Mouse (Mus musculus) hindbrain, embryonic 13.5 days (tissue): ENCODE measurements around the gene H1f0. TPM values are rescaled to one million over a fixed set of nuclear protein-coding genes. Genes with fewer than 3 reads are reported as not detected.

Experiments used
- ATAC-seq: fragments of 200-750 bp; cut with Nextera tagmentation; 2 replicates; pipeline ENCODE4 v1.8.0; 2017; ENCODE audit warnings: moderate TSS enrichment; ENCODE audit not compliant: low FRiP score
- H3K27ac ChIP-seq: fragments of 300-500 bp; sonication (generic); 2 replicates; pipeline ENCODE4 v1.5.1; 2015; ENCODE audit warnings: inconsistent platforms, mild to moderate bottlenecking, moderate library complexity
- H3K27me3 ChIP-seq: fragments of 300-500 bp; sonication (generic); 2 replicates; pipeline ENCODE4 v1.6.1; 2015; ENCODE audit warnings: mild to moderate bottlenecking, inconsistent platforms
- H3K36me3 ChIP-seq: fragments of 300-500 bp; sonication (generic); 2 replicates; pipeline ENCODE4 v1.6.1; 2015; ENCODE audit warnings: mild to moderate bottlenecking, inconsistent platforms
- H3K4me1 ChIP-seq: fragments of 300-500 bp; sonication (generic); replicated peaks from 2 replicates; pipeline ENCODE4 v1.6.1; 2015; ENCODE audit warnings: inconsistent platforms
- H3K4me2 ChIP-seq: fragments of 300-500 bp; sonication (generic); 2 replicates; pipeline ENCODE4 v1.6.1; 2015; ENCODE audit warnings: inconsistent platforms, mild to moderate bottlenecking, moderate library complexity
- H3K4me3 ChIP-seq: fragments of 300-500 bp; sonication (generic); 2 replicates; pipeline ENCODE4 v1.5.1; 2015; ENCODE audit warnings: mild to moderate bottlenecking, inconsistent platforms
- H3K9ac ChIP-seq: fragments of 300-500 bp; sonication (generic); 2 replicates; pipeline ENCODE4 v1.6.1; 2015; ENCODE audit warnings: mild to moderate bottlenecking, inconsistent platforms
- H3K9me3 ChIP-seq: fragments of 300-500 bp; sonication (generic); 2 replicates; pipeline ENCODE4 v1.6.1; 2016; ENCODE audit warnings: inconsistent platforms
- WGBS: fragments of 180-500 bp; shearing (Covaris S2); methylation state at CpG from one replicate; pipeline ENCODE4 v1.1.7; 2015; 5-methylcytosine and 5-hydroxymethylcytosine counted together
- polyA plus RNA-seq: library from polyadenylated mRNA; unstranded; fragments of >200 nt; fragmentation: Nextera tagmentation; extraction: Ambion mirVana; gene quantifications from 2 replicates; pipeline ENCODE4 v1.2.1, GENCODE M21; 2015

The H1f0 gene
- polyA plus RNA-seq, 1 experiment from 2014 or later = 266 TPM

DNA sequence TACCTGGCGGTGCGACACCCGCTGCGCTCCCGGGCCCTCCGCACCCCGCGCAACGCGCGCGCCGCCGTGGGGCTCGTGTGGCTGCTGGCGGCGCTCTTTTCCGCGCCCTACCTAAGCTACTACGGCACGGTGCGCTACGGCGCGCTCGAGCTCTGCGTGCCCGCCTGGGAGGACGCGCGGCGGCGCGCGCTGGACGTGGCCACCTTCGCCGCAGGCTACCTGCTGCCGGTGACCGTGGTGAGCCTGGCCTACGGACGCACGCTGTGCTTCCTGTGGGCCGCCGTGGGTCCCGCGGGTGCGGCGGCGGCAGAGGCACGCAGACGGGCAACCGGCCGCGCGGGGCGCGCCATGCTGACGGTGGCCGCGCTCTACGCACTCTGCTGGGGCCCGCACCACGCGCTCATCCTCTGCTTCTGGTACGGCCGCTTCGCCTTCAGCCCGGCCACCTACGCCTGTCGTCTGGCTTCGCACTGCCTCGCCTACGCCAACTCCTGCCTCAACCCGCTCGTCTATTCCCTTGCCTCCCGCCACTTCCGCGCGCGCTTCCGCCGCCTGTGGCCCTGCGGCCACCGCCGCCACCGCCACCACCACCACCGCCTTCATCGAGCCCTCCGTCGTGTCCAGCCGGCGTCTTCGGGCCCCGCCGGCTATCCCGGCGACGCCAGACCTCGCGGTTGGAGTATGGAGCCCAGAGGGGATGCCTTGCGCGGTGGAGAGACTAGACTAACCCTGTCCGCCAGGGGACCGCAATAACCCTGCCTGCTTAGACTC is 14.7 kb downstream of the H1f0 start:
- Histone ChIP-seq H3K36me3 (no peaks in the 10 kb centered on the region), H3K27ac (no peak overlapping the region; the same call in 1 of the 2 replicates), H3K4me2 (peak overlapping the region; percentile 85), H3K4me1 (peaks cover 40% of the 10 kb centered on the region), H3K9ac (peak overlapping the region; percentile 75), H3K4me3 (peak overlapping the region; percentile 58), H3K27me3 (peaks cover 64% of the 10 kb centered on the region), H3K9me3 (no peaks in the 10 kb centered on the region)
- peak; percentile 44 for ATAC-seq
- WGBS = under 1% methylated on average over 89 of the region's 105 CpGs

DNA sequence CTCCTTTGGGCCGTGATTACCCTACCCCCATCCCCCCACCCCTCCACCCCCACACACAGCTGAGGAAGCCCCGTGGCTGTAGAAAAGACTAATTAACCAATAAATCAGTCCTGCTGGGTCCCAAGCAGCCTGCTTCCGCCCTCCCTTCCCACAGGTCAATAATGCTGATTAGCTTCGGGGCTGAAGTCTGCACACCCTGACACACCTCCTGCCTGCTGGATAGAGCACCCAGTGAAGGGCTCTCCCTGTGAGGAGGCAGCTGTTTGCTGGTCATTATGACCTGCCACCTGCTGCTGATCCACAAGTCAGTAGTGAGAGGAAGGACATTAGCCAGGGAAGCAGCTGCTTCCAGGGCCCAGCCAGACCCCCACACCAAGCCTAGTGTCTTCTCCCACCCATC is 16.6 kb downstream of the H1f0 start:
- H3K27ac ChIP-seq = no peak overlapping the region
- H3K36me3 ChIP-seq = no peaks in the 10 kb centered on the region
- ATAC-seq = no peak
- H3K4me3 ChIP-seq = no peak overlapping the region
- no peak overlapping the region for H3K9ac ChIP-seq
- no peaks in the 10 kb centered on the region for H3K9me3 ChIP-seq
- peaks cover 59% of the 10 kb centered on the region for H3K27me3 ChIP-seq
- H3K4me2 ChIP-seq = no peak overlapping the region
- 8% methylated on average over 4 of the region's 4 CpGs for WGBS
- H3K4me1 ChIP-seq = peaks cover 34% of the 10 kb centered on the region

DNA sequence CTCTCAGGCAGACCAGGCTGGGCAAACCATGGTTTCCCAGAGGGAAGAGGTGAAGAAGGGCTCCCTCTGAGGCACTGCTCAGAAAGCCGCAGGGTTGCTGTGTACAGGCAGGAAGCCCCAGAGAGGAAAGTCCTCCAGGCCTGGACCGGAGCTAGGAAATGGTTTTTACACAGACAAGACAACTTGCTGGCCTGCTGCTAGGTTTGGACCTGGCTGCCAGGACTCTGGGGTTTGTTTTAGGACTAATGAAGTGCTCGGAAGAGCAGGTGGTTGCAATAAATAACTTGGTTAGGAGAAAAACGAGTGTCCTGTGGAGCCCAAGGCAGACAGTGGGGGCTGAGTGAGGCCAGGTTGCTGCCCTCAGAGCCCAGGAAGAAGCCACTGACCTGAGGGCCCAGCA is 19.9 kb downstream of the H1f0 start:
- Histone ChIP-seq H3K9ac (no peak overlapping the region), H3K9me3 (no peaks in the 10 kb centered on the region), H3K27ac (no peak overlapping the region), H3K27me3 (peaks cover 26% of the 10 kb centered on the region), H3K36me3 (peaks cover 14% of the 10 kb centered on the region), H3K4me3 (no peak overlapping the region), H3K4me1 (peaks cover 21% of the 10 kb centered on the region), H3K4me2 (no peak overlapping the region)
- no peak for ATAC-seq
- 76% methylated on average over 4 of the region's 4 CpGs for WGBS

DNA sequence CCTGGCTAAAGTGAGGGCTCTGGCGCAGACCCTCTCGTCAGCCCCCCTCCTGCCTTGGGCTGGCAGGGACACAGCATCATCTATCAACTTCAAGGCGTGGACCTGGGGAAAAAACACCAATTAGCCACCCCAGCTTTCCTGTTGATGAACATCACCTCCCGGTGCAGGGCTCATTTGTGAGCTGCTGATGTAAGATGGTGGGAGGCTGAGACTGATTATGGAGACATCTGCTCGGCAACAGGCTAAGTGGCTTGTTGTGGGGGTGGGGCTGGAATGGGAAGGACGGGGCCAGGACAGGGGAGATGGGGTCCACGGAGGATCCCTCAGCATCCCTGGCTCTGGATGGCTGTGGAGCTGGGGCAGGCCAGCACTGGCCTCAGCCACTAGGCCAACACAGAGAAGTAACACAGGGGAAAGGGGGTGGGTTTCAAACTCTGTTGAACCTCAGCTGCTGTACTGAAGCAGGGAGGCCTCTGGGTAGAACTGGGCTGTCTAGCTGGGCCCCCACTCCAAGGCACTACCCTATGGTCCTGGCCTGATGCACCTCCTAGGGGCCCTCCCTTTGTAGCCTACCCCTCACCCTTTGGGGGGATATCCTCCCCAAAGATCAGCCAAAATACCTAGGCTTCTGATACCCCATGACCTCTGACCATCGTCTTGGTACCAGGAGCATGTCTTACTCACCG is 22.1 kb downstream of the H1f0 start:
- H3K9ac ChIP-seq = no peak overlapping the region
- H3K4me1 ChIP-seq = peaks cover 10% of the 10 kb centered on the region
- WGBS = 52% methylated on average over 9 of the region's 9 CpGs
- no peaks in the 10 kb centered on the region for H3K9me3 ChIP-seq
- 0 out of 2 replicates have a peak, but pooled peaks cover 14% of the 10 kb centered on the region for H3K27me3 ChIP-seq
- H3K4me3 ChIP-seq = no peak overlapping the region
- no peak overlapping the region for H3K4me2 ChIP-seq
- ATAC-seq = peak; percentile 43; the same call in 1 of the 2 replicates
- H3K27ac ChIP-seq = 0 out of 2 replicates have a peak overlapping the region, but pooled peaks have one; percentile 18
- H3K36me3 ChIP-seq = peaks cover 35% of the 10 kb centered on the region

DNA sequence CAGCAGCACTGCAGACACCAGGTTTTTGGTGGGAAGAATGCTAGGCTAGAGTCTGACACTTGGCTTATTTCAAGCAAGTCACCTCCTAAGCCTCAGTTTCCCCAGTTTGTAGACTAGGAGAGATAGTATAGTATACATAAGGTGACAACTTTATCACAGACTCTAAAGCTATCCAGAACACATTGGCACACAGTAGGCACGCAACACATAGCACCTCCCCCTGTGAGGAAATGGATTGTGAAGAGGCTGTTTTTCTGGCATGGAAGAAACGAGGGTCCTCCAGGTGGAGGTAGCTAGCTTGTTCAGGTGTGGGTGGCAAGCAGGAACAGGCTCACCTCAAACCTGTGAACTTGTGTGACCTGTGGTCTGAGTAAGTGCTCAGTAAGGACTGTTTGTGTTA is 22.7 kb downstream of the H1f0 start:
- Histone ChIP-seq H3K4me2 (no peak overlapping the region), H3K27me3 (0 out of 2 replicates have a peak, but pooled peaks cover 8% of the 10 kb centered on the region), H3K4me3 (no peak overlapping the region), H3K9ac (no peak overlapping the region), H3K9me3 (no peaks in the 10 kb centered on the region), H3K27ac (no peak overlapping the region), H3K36me3 (peaks cover 41% of the 10 kb centered on the region), H3K4me1 (peaks cover 10% of the 10 kb centered on the region)
- no peak for ATAC-seq
- WGBS = 83% methylated on average over 2 of the region's 2 CpGs

DNA sequence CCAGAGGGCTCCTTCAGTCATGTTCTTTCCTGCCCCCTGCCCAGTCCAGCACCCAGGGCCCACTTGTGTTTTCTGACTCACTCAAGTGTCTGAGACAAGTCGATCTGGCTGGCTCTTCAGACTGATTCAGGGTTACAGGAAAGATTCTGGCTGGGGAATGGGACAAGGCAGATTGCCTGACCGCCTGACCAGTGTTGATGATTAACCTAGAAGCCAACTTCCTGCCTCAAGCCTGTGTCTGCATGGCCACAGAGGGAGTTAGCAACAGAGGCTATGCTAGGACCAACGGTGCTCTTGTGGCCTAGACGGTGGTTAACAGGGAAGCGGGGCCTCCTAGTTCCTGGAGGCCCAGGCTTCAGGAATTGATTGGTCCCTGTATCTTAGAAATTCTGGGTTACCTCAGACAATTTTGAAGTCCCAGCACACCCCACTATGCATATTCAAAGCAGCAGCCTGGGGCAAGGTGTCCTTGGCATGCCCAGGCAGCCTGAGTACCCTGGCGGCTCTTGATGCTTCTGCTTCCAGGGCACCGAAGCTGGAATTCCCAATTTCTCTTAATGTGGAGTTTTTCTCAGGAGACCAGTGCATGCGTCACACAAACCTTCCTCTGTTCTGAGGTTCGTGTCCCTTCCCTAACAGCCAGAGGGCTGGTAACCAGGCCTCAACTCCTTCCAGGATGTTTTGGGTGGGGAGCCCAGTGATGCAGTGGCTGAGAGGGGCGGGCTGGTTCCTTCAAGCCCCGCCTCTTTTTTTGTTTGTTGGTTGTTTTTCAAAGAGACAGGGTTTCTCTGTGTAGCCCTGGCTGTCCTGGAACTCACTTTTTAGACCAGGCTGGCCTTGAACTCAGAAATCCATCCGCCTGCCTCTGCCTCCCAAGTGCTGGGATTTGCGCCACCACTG is 23.5 kb downstream of the H1f0 start:
- 69% methylated on average over 13 of the region's 13 CpGs for WGBS
- no peaks in the 10 kb centered on the region for H3K9me3 ChIP-seq
- H3K4me2 ChIP-seq = no peak overlapping the region
- H3K4me3 ChIP-seq = no peak overlapping the region
- 0 out of 2 replicates have a peak, but pooled peaks cover 8% of the 10 kb centered on the region for H3K27me3 ChIP-seq
- peaks cover 49% of the 10 kb centered on the region for H3K36me3 ChIP-seq
- no peak overlapping the region for H3K9ac ChIP-seq
- H3K4me1 ChIP-seq = peaks cover 10% of the 10 kb centered on the region
- no peak overlapping the region for H3K27ac ChIP-seq
- no peak for ATAC-seq

DNA sequence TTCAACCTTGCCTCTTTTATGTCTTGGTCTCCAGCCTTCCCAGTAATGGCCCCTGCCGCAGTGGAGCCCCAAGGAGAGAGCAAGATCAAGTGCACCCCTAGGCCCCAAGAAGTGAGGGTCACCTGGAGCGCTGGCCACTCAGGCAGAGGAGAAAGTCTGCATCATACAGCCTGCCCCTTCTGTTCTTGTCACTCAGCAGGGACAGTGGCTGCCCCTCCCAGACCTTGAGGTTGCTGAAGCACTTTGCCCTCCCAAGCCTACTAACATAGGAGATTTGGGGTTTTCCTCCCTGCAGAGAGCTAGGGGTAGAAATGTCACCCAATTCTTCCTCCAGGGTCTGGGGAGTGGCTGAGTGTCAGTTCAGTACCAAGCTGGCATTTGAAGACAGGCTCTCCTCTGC is 24.1 kb downstream of the H1f0 start:
- H3K36me3 ChIP-seq = peaks cover 55% of the 10 kb centered on the region
- no peak overlapping the region for H3K27ac ChIP-seq
- no peaks in the 10 kb centered on the region for H3K9me3 ChIP-seq
- no peak overlapping the region for H3K4me3 ChIP-seq
- 0 out of 2 replicates have a peak, but pooled peaks cover 8% of the 10 kb centered on the region for H3K27me3 ChIP-seq
- WGBS = 92% methylated on average over 2 of the region's 2 CpGs
- ATAC-seq = no peak
- H3K9ac ChIP-seq = no peak overlapping the region
- no peak overlapping the region for H3K4me2 ChIP-seq
- peaks cover 10% of the 10 kb centered on the region for H3K4me1 ChIP-seq

DNA sequence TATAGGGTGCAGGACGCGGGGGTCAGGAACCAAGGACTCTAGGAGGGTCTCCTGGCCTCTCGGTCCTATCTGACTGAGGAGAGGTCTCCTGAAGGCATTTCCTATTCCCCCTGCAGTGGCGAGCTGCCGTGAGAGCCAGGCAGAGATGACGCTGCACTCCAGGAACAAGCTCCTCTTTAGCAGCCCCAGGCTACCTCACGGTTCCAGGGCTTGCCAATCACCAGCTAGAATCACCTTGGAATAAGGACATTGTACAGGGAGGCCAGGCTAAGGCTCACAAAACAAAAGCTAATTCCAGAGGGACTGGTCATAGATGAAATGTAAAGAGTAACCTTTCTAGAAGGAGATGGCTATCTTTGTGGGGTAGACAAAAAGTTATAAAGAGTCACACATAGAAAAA is 28.4 kb downstream of the H1f0 start:
- peaks cover 8% of the 10 kb centered on the region for H3K4me1 ChIP-seq
- no peak overlapping the region for H3K4me3 ChIP-seq
- H3K36me3 ChIP-seq = peaks cover 91% of the 10 kb centered on the region
- no peak for ATAC-seq
- H3K9ac ChIP-seq = 0 out of 2 replicates have a peak overlapping the region, but pooled peaks have one; percentile 13
- 91% methylated on average over 7 of the region's 7 CpGs for WGBS
- no peak overlapping the region for H3K4me2 ChIP-seq
- H3K27me3 ChIP-seq = no peaks in the 10 kb centered on the region
- H3K9me3 ChIP-seq = no peaks in the 10 kb centered on the region
- H3K27ac ChIP-seq = no peak overlapping the region

DNA sequence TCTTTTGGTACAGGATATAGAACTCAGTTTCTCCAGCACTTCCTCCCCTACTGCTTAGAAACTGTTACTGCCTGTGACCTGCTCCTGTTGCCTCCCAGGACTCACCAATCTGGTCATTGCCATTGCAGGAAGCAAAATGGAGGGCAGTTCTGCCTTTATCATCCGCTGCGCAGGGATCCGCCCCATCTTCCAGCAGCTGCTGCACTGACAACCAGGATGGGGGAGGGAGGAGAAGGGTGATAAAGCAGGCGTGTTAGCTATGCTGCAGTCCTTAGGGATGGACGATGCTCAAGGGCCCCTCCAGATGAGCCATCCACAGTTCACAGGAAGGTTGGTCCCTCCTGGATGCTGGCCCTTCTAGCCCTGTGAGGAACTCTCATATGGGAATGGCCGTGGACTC is 29.6 kb downstream of the H1f0 start:
- Histone ChIP-seq H3K9me3 (no peaks in the 10 kb centered on the region), H3K27me3 (no peaks in the 10 kb centered on the region), H3K4me1 (peaks cover 14% of the 10 kb centered on the region), H3K36me3 (peaks cover 81% of the 10 kb centered on the region), H3K4me2 (no peak overlapping the region), H3K9ac (peak overlapping the region; percentile 20; the same call in 1 of the 2 replicates), H3K27ac (no peak overlapping the region), H3K4me3 (no peak overlapping the region)
- no peak for ATAC-seq
- WGBS = 85% methylated on average over 6 of the region's 6 CpGs

DNA sequence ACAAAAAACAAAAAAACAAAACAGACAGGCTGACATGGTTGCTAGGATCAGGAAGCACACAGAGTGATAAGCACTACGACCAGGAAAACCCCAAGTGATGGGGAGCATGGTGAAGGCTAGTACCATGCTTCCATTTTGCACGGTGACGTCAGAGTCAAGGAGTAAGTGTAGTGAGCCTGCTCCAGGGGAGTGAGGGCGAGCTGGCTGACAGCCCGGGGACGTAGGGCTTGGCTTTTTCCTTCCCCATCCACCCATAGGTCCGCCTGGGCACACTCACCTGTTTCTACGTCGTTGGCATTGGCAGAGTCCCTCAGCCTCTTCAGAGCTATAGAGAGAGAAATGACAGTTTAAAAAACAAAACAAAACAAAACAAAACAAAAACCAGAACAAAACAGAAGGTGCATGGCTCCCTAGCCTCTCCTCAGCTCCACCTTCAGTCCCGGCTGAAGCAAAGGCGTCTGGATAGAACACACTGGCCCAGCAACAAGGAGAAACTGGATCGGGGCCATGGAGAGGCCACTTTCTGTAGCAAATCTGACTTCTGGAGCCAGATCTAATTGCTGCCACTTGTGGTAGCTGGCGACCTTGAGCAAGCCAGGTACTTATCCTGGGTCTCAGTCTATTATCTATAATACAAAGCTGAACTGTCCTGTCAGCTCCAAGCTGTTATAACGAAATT is 32.8 kb downstream of the H1f0 start:
- 0 out of 2 replicates have a peak, but pooled peaks cover 4% of the 10 kb centered on the region for H3K27me3 ChIP-seq
- H3K4me3 ChIP-seq = peak overlapping the region; percentile 11; the same call in 1 of the 2 replicates
- H3K9ac ChIP-seq = no peak overlapping the region
- 87% methylated on average over 14 of the region's 14 CpGs for WGBS
- no peak for ATAC-seq
- H3K9me3 ChIP-seq = no peaks in the 10 kb centered on the region
- peaks cover 49% of the 10 kb centered on the region for H3K36me3 ChIP-seq
- H3K27ac ChIP-seq = no peak overlapping the region
- H3K4me1 ChIP-seq = peaks cover 18% of the 10 kb centered on the region
- H3K4me2 ChIP-seq = peak overlapping the region; percentile 84

DNA sequence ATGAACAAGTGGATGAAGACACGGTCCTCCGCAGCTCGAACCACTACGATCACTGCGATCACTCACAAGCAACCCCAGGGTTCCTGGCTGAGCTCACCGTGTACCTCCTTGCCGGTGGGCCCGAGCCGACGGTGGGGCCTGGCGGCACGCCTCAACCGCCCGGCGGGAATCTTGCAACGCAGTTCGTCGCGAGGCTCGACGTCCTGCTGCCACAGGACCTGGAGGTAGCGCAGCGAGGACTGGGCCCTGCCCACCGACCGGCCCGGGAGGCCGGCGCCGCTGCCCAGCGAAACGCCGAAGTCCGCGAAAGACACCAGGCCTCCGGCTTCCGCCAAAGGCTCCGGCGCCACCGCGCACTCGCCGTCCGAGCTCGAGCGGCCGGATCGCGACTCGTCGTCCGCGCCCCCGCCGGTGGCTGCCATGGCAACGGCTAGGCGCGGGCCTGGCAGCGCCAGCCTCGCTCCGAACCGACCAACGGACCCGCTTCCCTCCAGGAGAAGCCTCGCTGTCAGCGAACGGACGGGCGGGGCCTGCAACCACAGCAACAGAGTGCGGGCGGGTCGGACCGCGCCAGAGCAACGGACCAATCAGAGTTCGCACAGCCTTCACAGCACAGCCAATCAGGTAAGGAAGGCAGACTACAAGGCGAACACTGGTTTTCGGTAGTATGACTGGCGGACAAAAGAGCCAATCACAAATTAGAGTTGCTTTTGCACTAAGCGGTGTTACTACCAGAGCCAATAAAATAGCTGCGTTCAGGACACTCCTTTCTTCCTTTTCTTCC is 34.3 kb downstream of the H1f0 start, which contains the start of gene Ankrd54:
TSS of gene Ankrd54 (minus strand) at position 518 of the 784 bp plus-strand sequence.
- Histone ChIP-seq H3K27ac (peak within 1 kb of the TSS; percentile 75), H3K4me1 (peaks cover 22% of the 10 kb centered on the region), H3K9me3 (no peaks in the 10 kb centered on the region), H3K9ac (peak within 1 kb of the TSS; percentile 84), H3K4me3 (peak within 1 kb of the TSS; percentile 71), H3K36me3 (peaks cover 34% of the 10 kb centered on the region), H3K4me2 (peak within 1 kb of the TSS; percentile 84), H3K27me3 (0 out of 2 replicates have a peak, but pooled peaks cover 7% of the 10 kb centered on the region)
- peak; percentile 100 for ATAC-seq
- WGBS = under 1% methylated on average over 80 of the region's 80 CpGs
